Mouse (Mus musculus) megakaryocyte, embryonic 14.5 days (primary cell): Measurements from ENCODE around the gene Tph1.

Experiments
- FLI1 ChIP-seq: IDR thresholded peaks from 2 replicates; pipeline ENCODE4 v1.6.1; 2012; ENCODE audit warnings: low read length, inconsistent platforms, mixed read lengths
- GATA1 ChIP-seq: IDR thresholded peaks from 3 replicates; pipeline ENCODE4 v1.6.1; 2012; ENCODE audit warnings: mixed read lengths, low read length, inconsistent platforms, borderline replicate concordance

GRCm38 (mm10) chr7:46712250-46712649 lies 39.9 kb upstream of the Tph1 start:
- TF ChIP-seq GATA1 (no peak), FLI1 (no peak)
